Comparison of ENCODE assay signal across 20 mouse cellular contexts in genomic region chr5:125752546-125752945, GRCm38 (mm10).
DNase-seq lines count a peak whose midpoint lies in the region; ATAC-seq and TF ChIP-seq lines count a peak whose summit lies in the region.
"Had no signal": no experiment of that assay in that cellular context is flagged by ENCODE, and none has a peak within 500 bp of the region (broad histone marks: within the 10 kb centered on the region; RNA-seq: fewer than 3 reads in every experiment).

No protein-coding gene starts in this region.

- peak overlapping the region; percentile 67 for H3K27ac ChIP-seq in left cerebral cortex, adult 2 months
- H3K27ac ChIP-seq in cortical plate, adult 2 months (ENCODE audit: insufficient read depth, low read length) = peak overlapping the region; percentile 48
- H3K27ac ChIP-seq: embryonic facial prominence, embryonic 10.5 days; embryonic facial prominence, embryonic 12.5 days; forebrain, embryonic 12.5 days; forebrain, embryonic 15.5 days had no signal

- DNase-seq in frontal cortex, postnatal 36 days (ENCODE audit: low spot score in 2 of 2) = no peak
- DNase-seq in left cerebral cortex, adult 2 months (ENCODE audit: extremely low spot score in 1 of 2, low spot score in 2 of 2) = no peak
- no peak for DNase-seq in left cerebral cortex, adult 8-10 months (ENCODE audit: low spot score in 2 of 2)
- DNase-seq: adrenal gland, adult 2 months; adrenal gland, postnatal 10 days; adrenal gland, postnatal 25 days; cerebellum, adult 11 months; cerebellum, adult 18-20 months; cerebellum, adult 8-10 months; cerebellum, adult 9-11 months; cerebellum, postnatal 14 days; cerebellum, postnatal 36 days; forebrain, postnatal 0 days had no signal

- no peak for TF ChIP-seq CTCF in left cerebral cortex, adult 2 months (IDR thresholded peaks at IDR 0.05)
- no peak for TF ChIP-seq CTCF in cortical plate, adult 2 months (IDR thresholded peaks at IDR 0.05; ENCODE audit: extremely low read depth, insufficient read depth, low read length)

- no peak overlapping the region for H3K4me3 ChIP-seq in left cerebral cortex, adult 2 months
- no peak overlapping the region for H3K4me3 ChIP-seq in cortical plate, adult 2 months (ENCODE audit: insufficient read depth, low read length)
- H3K4me3 ChIP-seq: embryonic facial prominence, embryonic 10.5 days; embryonic facial prominence, embryonic 12.5 days; forebrain, embryonic 12.5 days; forebrain, embryonic 15.5 days had no signal

- peaks cover 15% of the 10 kb centered on the region for H3K4me1 ChIP-seq in cortical plate, adult 2 months (ENCODE audit: control insufficient read depth, insufficient read depth, low read length)
- H3K4me1 ChIP-seq: embryonic facial prominence, embryonic 10.5 days; embryonic facial prominence, embryonic 12.5 days; forebrain, embryonic 12.5 days had no signal

- intact Hi-C loops in left cerebral cortex, adult 2 months (cut with DNase I) = no loop called here

- TF ChIP-seq POLR2A in cortical plate, adult 2 months (IDR thresholded peaks at IDR 0.05; ENCODE audit: extremely low read depth, insufficient read depth, low read length) = no peak

- ATAC-seq in frontal cortex, adult (ENCODE audit: low TSS enrichment) = peak; percentile 62
- no peak for ATAC-seq in cerebellum, adult (ENCODE audit: insufficient number of reproducible peaks, low FRiP score, low TSS enrichment)
- ATAC-seq: forebrain, embryonic 15.5 days; forebrain, postnatal 0 days had no signal
